Mouse (Mus musculus): ENCODE measurements at regions not wholly inside any gene's neighbourhood (a gene's known extent, or its start where the extent isn't known, plus 50 kb on each side); places are given as distances from the start of the nearest gene placed in this dataset.

- Histone ChIP-seq H3K36me3 (ENCODE audit: control insufficient read depth, insufficient read depth) (no peaks in the 10 kb centered on the region), H3K27me3 (ENCODE audit: control insufficient read depth, insufficient read depth, insufficient read length) (no peaks in the 10 kb centered on the region), H3ac (ENCODE audit: control insufficient read depth, insufficient read length, low read depth) (no peak overlapping the region), H3K4me3 (ENCODE audit: insufficient read depth, poor library complexity, severe bottlenecking) (no peak overlapping the region), H3K79me3 (ENCODE audit: low read depth) (no peaks in the 10 kb centered on the region), H3K79me2 (ENCODE audit: control insufficient read depth, insufficient read depth) (no peaks in the 10 kb centered on the region)
- no peak for TF ChIP-seq MYOD1 (IDR thresholded peaks at IDR 0.05; ENCODE audit: control insufficient read depth, insufficient read length, low read depth)
- TF ChIP-seq MYOG (IDR thresholded peaks at IDR 0.05; ENCODE audit: control insufficient read depth, extremely low read depth, insufficient read length): no peak
- no peak for TF ChIP-seq USF1 (IDR thresholded peaks at IDR 0.05; ENCODE audit: low read depth)
- TF ChIP-seq CTCF (IDR thresholded peaks at IDR 0.05; ENCODE audit: control insufficient read depth, insufficient read depth, insufficient read length): no peak
- TF ChIP-seq MAX (IDR thresholded peaks at IDR 0.05): no peak
- TF ChIP-seq FOSL1 (IDR thresholded peaks at IDR 0.05; ENCODE audit: insufficient read depth, low read length, poor library complexity, severe bottlenecking): no peak
- TF ChIP-seq CEBPB (IDR thresholded peaks at IDR 0.05; ENCODE audit: low read depth): no peak
These were observed 132.1 kb upstream of the Fermt1 start for GRCm38 (mm10) chr2:133077698-133078356.

GRCm38 (mm10) chr2:133090976-133091375, 145.3 kb upstream of the Fermt1 start:
- Histone ChIP-seq H3ac (ENCODE audit: control insufficient read depth, insufficient read length, low read depth) (no peak overlapping the region), H3K36me3 (ENCODE audit: control insufficient read depth, insufficient read depth) (no peaks in the 10 kb centered on the region), H3K27me3 (ENCODE audit: control insufficient read depth, insufficient read depth, insufficient read length) (no peaks in the 10 kb centered on the region), H3K4me3 (ENCODE audit: insufficient read depth, poor library complexity, severe bottlenecking) (no peak overlapping the region), H3K79me3 (ENCODE audit: low read depth) (no peaks in the 10 kb centered on the region), H3K79me2 (ENCODE audit: control insufficient read depth, insufficient read depth) (no peaks in the 10 kb centered on the region)
- no peak for TF ChIP-seq CTCF (IDR thresholded peaks at IDR 0.05; ENCODE audit: control insufficient read depth, insufficient read depth, insufficient read length)
- no peak for TF ChIP-seq USF1 (IDR thresholded peaks at IDR 0.05; ENCODE audit: low read depth)
- TF ChIP-seq FOSL1 (IDR thresholded peaks at IDR 0.05; ENCODE audit: insufficient read depth, low read length, poor library complexity, severe bottlenecking): no peak
- no peak for TF ChIP-seq MYOG (IDR thresholded peaks at IDR 0.05; ENCODE audit: control insufficient read depth, extremely low read depth, insufficient read length)
- TF ChIP-seq MYOD1 (IDR thresholded peaks at IDR 0.05; ENCODE audit: control insufficient read depth, insufficient read length, low read depth): no peak
- TF ChIP-seq MAX (IDR thresholded peaks at IDR 0.05): no peak
- TF ChIP-seq CEBPB (IDR thresholded peaks at IDR 0.05; ENCODE audit: low read depth): no peak

- Histone ChIP-seq H3ac (ENCODE audit: control insufficient read depth, insufficient read length, low read depth) (no peak overlapping the region), H3K79me3 (ENCODE audit: low read depth) (no peaks in the 10 kb centered on the region), H3K36me3 (ENCODE audit: control insufficient read depth, insufficient read depth) (no peaks in the 10 kb centered on the region), H3K79me2 (ENCODE audit: control insufficient read depth, insufficient read depth) (no peaks in the 10 kb centered on the region), H3K27me3 (ENCODE audit: control insufficient read depth, insufficient read depth, insufficient read length) (no peaks in the 10 kb centered on the region), H3K4me3 (ENCODE audit: insufficient read depth, poor library complexity, severe bottlenecking) (no peak overlapping the region)
- TF ChIP-seq USF1 (IDR thresholded peaks at IDR 0.05; ENCODE audit: low read depth) (no peak), MYOD1 (IDR thresholded peaks at IDR 0.05; ENCODE audit: control insufficient read depth, insufficient read length, low read depth) (no peak), MYOG (IDR thresholded peaks at IDR 0.05; ENCODE audit: control insufficient read depth, extremely low read depth, insufficient read length) (no peak), MAX (IDR thresholded peaks at IDR 0.05) (no peak), FOSL1 (IDR thresholded peaks at IDR 0.05; ENCODE audit: insufficient read depth, low read length, poor library complexity, severe bottlenecking) (no peak), CTCF (IDR thresholded peaks at IDR 0.05; ENCODE audit: control insufficient read depth, insufficient read depth, insufficient read length) (no peak), CEBPB (IDR thresholded peaks at IDR 0.05; ENCODE audit: low read depth) (no peak)
These were observed 167.9 kb upstream of the Fermt1 start for GRCm38 (mm10) chr2:133113642-133114041.

- Histone ChIP-seq H3K27me3 (ENCODE audit: control insufficient read depth, insufficient read depth, insufficient read length) (no peaks in the 10 kb centered on the region), H3K4me3 (ENCODE audit: insufficient read depth, poor library complexity, severe bottlenecking) (no peak overlapping the region), H3K79me3 (ENCODE audit: low read depth) (no peaks in the 10 kb centered on the region), H3K36me3 (ENCODE audit: control insufficient read depth, insufficient read depth) (no peaks in the 10 kb centered on the region), H3K79me2 (ENCODE audit: control insufficient read depth, insufficient read depth) (no peaks in the 10 kb centered on the region), H3ac (ENCODE audit: control insufficient read depth, insufficient read length, low read depth) (no peak overlapping the region)
- no peak for TF ChIP-seq FOSL1 (IDR thresholded peaks at IDR 0.05; ENCODE audit: insufficient read depth, low read length, poor library complexity, severe bottlenecking)
- no peak for TF ChIP-seq MYOD1 (IDR thresholded peaks at IDR 0.05; ENCODE audit: control insufficient read depth, insufficient read length, low read depth)
- TF ChIP-seq MYOG (IDR thresholded peaks at IDR 0.05; ENCODE audit: control insufficient read depth, extremely low read depth, insufficient read length): no peak
- TF ChIP-seq CTCF (IDR thresholded peaks at IDR 0.05; ENCODE audit: control insufficient read depth, insufficient read depth, insufficient read length): no peak
- no peak for TF ChIP-seq CEBPB (IDR thresholded peaks at IDR 0.05; ENCODE audit: low read depth)
- no peak for TF ChIP-seq MAX (IDR thresholded peaks at IDR 0.05)
- TF ChIP-seq USF1 (IDR thresholded peaks at IDR 0.05; ENCODE audit: low read depth): no peak
These were observed 172.9 kb upstream of the Fermt1 start for GRCm38 (mm10) chr2:133118651-133119050.

GRCm38 (mm10) chr2:133125212-133125801, 179.6 kb upstream of the Fermt1 start:
- TF ChIP-seq MYOG (IDR thresholded peaks at IDR 0.05; ENCODE audit: control insufficient read depth, extremely low read depth, insufficient read length): no peak
- no peak for TF ChIP-seq CTCF (IDR thresholded peaks at IDR 0.05; ENCODE audit: control insufficient read depth, insufficient read depth, insufficient read length)
- TF ChIP-seq FOSL1 (IDR thresholded peaks at IDR 0.05; ENCODE audit: insufficient read depth, low read length, poor library complexity, severe bottlenecking): no peak
- TF ChIP-seq MAX (IDR thresholded peaks at IDR 0.05): no peak
- no peak for TF ChIP-seq USF1 (IDR thresholded peaks at IDR 0.05; ENCODE audit: low read depth)
- TF ChIP-seq CEBPB (IDR thresholded peaks at IDR 0.05; ENCODE audit: low read depth): no peak
- no peaks in the 10 kb centered on the region for H3K79me3 ChIP-seq (ENCODE audit: low read depth)
- H3K27me3 ChIP-seq (ENCODE audit: control insufficient read depth, insufficient read depth, insufficient read length): no peaks in the 10 kb centered on the region
- no peaks in the 10 kb centered on the region for H3K79me2 ChIP-seq (ENCODE audit: control insufficient read depth, insufficient read depth)
- no peak overlapping the region for H3ac ChIP-seq (ENCODE audit: control insufficient read depth, insufficient read length, low read depth)
- no peaks in the 10 kb centered on the region for H3K36me3 ChIP-seq (ENCODE audit: control insufficient read depth, insufficient read depth)
- H3K4me3 ChIP-seq (ENCODE audit: insufficient read depth, poor library complexity, severe bottlenecking): no peak overlapping the region
